Mouse (Mus musculus): Measurements from ENCODE around the gene Gm28042. TPM values are rescaled to one million over a fixed set of nuclear protein-coding genes. Genes with fewer than 3 reads are reported as not detected.

The Gm28042 gene
- polyA plus RNA-seq, 1 experiment from 2014 or later = 2.2 TPM

DNA sequence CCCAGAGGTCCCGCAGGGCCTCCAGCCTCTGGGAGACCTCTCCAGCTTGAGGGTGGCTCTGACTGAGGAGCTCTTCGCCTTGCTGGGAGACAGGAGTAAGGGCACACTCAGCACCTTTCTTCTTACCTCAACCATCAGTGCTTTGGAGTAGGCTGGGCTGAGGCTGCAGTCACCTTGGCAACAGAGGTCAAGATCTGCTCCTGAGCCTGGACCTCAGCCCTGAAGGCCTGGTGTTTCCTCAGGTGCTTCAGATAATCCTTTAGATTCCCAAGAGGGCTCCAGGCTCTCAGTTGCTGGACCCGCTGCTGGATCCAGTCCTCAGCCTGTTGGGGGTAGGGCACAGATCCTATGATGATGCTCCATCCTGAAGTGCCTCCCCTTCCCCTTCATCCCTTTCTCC lies 32.2 kb downstream of the Gm28042 start:
- Histone ChIP-seq H3K4me2 (ENCODE audit: low read length) (no peak overlapping the region), H3K4me1 (replicated peaks; ENCODE audit: control insufficient read depth, insufficient read depth, low read length) (no peaks in the 10 kb centered on the region), H3K9me3 (ENCODE audit: control insufficient read depth, low read length) (no peaks in the 10 kb centered on the region), H3K36me3 (ENCODE audit: control insufficient read depth, insufficient read depth, low read length) (no peaks in the 10 kb centered on the region), H3K27ac (ENCODE audit: low read depth) (no peak overlapping the region), H3K9ac (ENCODE audit: low read length) (no peak overlapping the region), H3K4me3 (ENCODE audit: low read depth, low read length) (no peak overlapping the region), H3K27me3 (replicated peaks; ENCODE audit: control insufficient read depth, insufficient read depth, low read length) (no peaks in the 10 kb centered on the region)
- WGBS = 85% methylated on average over 3 of the region's 3 CpGs
- no peak for DNase-seq (ENCODE audit: low spot score)
- no peak for ATAC-seq (replicated peaks; ENCODE audit: low FRiP score, low TSS enrichment, low read depth)

DNA sequence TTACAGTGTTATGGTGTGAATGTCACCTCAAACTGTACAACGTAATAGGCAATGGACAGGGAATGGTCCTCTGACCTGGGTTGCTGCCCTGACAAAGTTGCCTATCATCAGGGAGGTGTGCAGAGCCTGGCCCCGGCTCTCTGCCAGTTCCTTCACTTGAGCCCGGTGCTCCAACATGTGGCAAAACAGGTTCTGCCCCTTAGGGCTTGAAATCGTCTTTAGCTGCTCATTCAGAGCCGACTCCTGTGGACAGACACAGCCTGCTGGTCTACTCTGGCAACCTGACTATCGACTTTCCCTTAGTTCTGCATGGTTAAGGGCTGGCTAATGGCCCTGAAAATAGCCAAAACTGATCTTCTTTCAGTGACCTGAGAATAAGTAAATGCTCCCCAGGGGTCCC lies 32.9 kb downstream of the Gm28042 start:
- WGBS = 63% methylated on average over 6 of the region's 6 CpGs
- no peak for DNase-seq (ENCODE audit: low spot score)
- no peaks in the 10 kb centered on the region for H3K36me3 ChIP-seq (ENCODE audit: control insufficient read depth, insufficient read depth, low read length)
- no peak overlapping the region for H3K27ac ChIP-seq (ENCODE audit: low read depth)
- no peaks in the 10 kb centered on the region for H3K27me3 ChIP-seq (replicated peaks; ENCODE audit: control insufficient read depth, insufficient read depth, low read length)
- H3K4me2 ChIP-seq (ENCODE audit: low read length) = no peak overlapping the region
- ATAC-seq (replicated peaks; ENCODE audit: low FRiP score, low TSS enrichment, low read depth) = no peak
- no peak overlapping the region for H3K9ac ChIP-seq (ENCODE audit: low read length)
- H3K4me1 ChIP-seq (replicated peaks; ENCODE audit: control insufficient read depth, insufficient read depth, low read length) = no peaks in the 10 kb centered on the region
- no peak overlapping the region for H3K4me3 ChIP-seq (ENCODE audit: low read depth, low read length)
- no peaks in the 10 kb centered on the region for H3K9me3 ChIP-seq (ENCODE audit: control insufficient read depth, low read length)

DNA sequence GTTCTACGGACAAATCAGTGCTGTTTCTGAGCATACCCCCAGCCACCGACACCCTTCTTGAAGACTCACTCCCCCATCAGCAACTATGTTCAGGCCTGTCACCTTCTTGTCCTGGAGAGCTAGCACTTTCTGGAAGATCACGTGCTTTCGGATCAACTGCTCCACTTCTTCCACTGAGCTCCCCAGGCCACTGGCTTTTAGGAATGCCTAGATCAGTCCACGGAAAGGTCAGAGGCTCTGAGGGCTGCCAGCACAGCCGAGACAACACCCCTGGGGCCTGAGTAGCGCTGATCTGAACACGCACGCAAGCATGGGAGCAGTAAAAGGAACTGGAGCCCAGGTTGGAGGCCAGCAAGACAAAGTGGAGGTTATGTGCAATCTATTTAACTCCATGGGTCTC lies 33.4 kb downstream of the Gm28042 start:
- Histone ChIP-seq H3K36me3 (ENCODE audit: control insufficient read depth, insufficient read depth, low read length) (no peaks in the 10 kb centered on the region), H3K9ac (ENCODE audit: low read length) (no peak overlapping the region), H3K27ac (ENCODE audit: low read depth) (no peak overlapping the region), H3K4me3 (ENCODE audit: low read depth, low read length) (no peak overlapping the region), H3K9me3 (ENCODE audit: control insufficient read depth, low read length) (no peaks in the 10 kb centered on the region), H3K27me3 (replicated peaks; ENCODE audit: control insufficient read depth, insufficient read depth, low read length) (no peaks in the 10 kb centered on the region), H3K4me1 (replicated peaks; ENCODE audit: control insufficient read depth, insufficient read depth, low read length) (no peaks in the 10 kb centered on the region), H3K4me2 (ENCODE audit: low read length) (no peak overlapping the region)
- DNase-seq (ENCODE audit: low spot score) (no peak), ATAC-seq (replicated peaks; ENCODE audit: low FRiP score, low TSS enrichment, low read depth) (no peak)
- 78% methylated on average over 9 of the region's 9 CpGs for WGBS

DNA sequence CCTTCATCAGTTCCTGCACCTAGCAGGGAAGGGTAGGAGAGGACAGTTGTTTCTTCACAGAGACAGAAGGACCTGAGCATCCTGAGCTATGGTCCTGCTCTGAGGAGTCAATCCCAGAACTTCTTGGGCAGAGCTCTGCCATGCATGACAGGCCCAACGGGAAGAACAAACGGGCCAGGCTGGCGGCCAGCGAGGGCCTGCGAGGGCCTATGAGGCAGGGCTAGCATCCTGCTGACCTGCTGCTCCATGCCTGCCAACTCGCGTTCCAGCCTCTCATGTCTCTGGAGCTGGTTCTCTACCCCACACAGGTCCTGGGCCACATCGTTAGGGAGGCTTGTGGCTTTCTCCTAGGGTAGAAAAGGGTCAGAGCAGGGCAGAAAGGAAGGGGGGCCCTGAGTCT lies 35.0 kb downstream of the Gm28042 start:
- Histone ChIP-seq H3K27me3 (replicated peaks; ENCODE audit: control insufficient read depth, insufficient read depth, low read length) (no peaks in the 10 kb centered on the region), H3K36me3 (ENCODE audit: control insufficient read depth, insufficient read depth, low read length) (no peaks in the 10 kb centered on the region), H3K4me1 (replicated peaks; ENCODE audit: control insufficient read depth, insufficient read depth, low read length) (no peaks in the 10 kb centered on the region), H3K4me3 (ENCODE audit: low read depth, low read length) (no peak overlapping the region), H3K9ac (ENCODE audit: low read length) (no peak overlapping the region), H3K4me2 (ENCODE audit: low read length) (no peak overlapping the region), H3K9me3 (ENCODE audit: control insufficient read depth, low read length) (no peaks in the 10 kb centered on the region), H3K27ac (ENCODE audit: low read depth) (no peak overlapping the region)
- ATAC-seq (replicated peaks; ENCODE audit: low FRiP score, low TSS enrichment, low read depth) = no peak
- 85% methylated on average over 8 of the region's 8 CpGs for WGBS
- no peak for DNase-seq (ENCODE audit: low spot score)

DNA sequence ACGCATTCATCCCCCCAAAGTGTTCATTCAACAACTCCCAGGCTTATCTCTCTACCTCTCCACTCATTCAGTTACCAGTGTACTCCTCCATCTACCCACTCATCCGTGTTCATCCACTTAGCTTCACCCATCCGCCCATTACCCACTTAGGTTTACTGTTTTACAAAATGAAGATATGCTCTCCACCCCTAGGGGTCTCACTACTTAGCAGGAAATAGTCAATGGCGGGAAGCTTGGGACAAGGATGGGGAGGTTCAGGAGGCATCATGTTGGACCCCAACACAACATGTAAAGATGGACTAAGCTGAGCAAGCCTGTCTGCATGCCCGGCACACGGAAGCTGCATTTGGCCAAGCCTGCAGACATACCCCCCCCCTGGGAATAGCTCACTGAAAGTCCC lies 37.3 kb downstream of the Gm28042 start:
- ATAC-seq (replicated peaks; ENCODE audit: low FRiP score, low TSS enrichment, low read depth) = no peak
- Histone ChIP-seq H3K27ac (ENCODE audit: low read depth) (no peak overlapping the region), H3K9ac (ENCODE audit: low read length) (no peak overlapping the region), H3K4me3 (ENCODE audit: low read depth, low read length) (no peak overlapping the region), H3K4me1 (replicated peaks; ENCODE audit: control insufficient read depth, insufficient read depth, low read length) (no peaks in the 10 kb centered on the region), H3K4me2 (ENCODE audit: low read length) (no peak overlapping the region), H3K27me3 (replicated peaks; ENCODE audit: control insufficient read depth, insufficient read depth, low read length) (no peaks in the 10 kb centered on the region), H3K9me3 (ENCODE audit: control insufficient read depth, low read length) (no peaks in the 10 kb centered on the region), H3K36me3 (ENCODE audit: control insufficient read depth, insufficient read depth, low read length) (no peaks in the 10 kb centered on the region)
- DNase-seq (ENCODE audit: low spot score) = no peak
- WGBS = 79% methylated on average over 6 of the region's 6 CpGs

DNA sequence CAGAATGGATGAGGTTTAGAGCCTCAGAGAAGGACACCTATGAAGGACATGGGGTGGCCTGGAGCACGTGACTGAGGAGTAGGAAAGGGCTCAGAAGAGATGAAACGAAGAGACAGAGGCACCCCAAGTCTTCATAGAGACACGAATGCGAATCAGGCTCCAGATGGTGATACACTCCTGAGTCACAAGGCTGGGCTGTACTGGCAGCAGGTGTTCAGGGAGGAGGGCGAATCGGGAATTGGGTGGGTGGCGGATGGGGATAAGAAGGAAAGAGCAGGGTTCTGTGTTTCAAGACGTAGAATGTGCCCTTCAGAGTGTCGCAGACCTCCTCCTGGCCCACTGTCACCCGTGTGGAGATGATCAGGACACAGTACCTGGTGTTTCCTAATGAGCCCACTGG lies 38.0 kb downstream of the Gm28042 start:
- DNase-seq (ENCODE audit: low spot score) (no peak), ATAC-seq (replicated peaks; ENCODE audit: low FRiP score, low TSS enrichment, low read depth) (no peak)
- no peak overlapping the region for H3K4me2 ChIP-seq (ENCODE audit: low read length)
- WGBS = 88% methylated on average over 10 of the region's 10 CpGs
- H3K36me3 ChIP-seq (ENCODE audit: control insufficient read depth, insufficient read depth, low read length) = no peaks in the 10 kb centered on the region
- H3K9me3 ChIP-seq (ENCODE audit: control insufficient read depth, low read length) = no peaks in the 10 kb centered on the region
- no peaks in the 10 kb centered on the region for H3K27me3 ChIP-seq (replicated peaks; ENCODE audit: control insufficient read depth, insufficient read depth, low read length)
- H3K27ac ChIP-seq (ENCODE audit: low read depth) = no peak overlapping the region
- no peaks in the 10 kb centered on the region for H3K4me1 ChIP-seq (replicated peaks; ENCODE audit: control insufficient read depth, insufficient read depth, low read length)
- no peak overlapping the region for H3K4me3 ChIP-seq (ENCODE audit: low read depth, low read length)
- H3K9ac ChIP-seq (ENCODE audit: low read length) = no peak overlapping the region

DNA sequence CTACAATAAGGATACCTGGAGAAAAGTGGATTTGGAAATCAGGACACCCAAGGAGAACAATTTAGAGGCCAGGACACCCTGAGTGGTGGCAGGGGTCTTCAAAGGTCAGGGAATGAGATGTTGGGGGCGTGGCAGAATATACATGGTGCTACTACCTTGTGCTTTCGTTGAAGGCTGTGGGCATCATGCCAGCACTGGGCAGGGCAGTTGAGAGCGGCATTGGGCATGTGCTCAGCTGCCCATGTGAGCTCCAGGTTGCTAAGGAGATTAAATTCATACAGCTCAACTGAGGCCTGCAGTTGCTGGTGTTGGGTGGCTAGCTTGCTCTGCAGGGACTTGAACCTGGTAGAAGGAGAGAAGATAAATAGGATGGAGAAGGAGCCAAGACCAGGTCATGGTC lies 38.9 kb downstream of the Gm28042 start:
- H3K4me3 ChIP-seq (ENCODE audit: low read depth, low read length) = no peak overlapping the region
- no peaks in the 10 kb centered on the region for H3K9me3 ChIP-seq (ENCODE audit: control insufficient read depth, low read length)
- no peak overlapping the region for H3K4me2 ChIP-seq (ENCODE audit: low read length)
- H3K4me1 ChIP-seq (replicated peaks; ENCODE audit: control insufficient read depth, insufficient read depth, low read length) = no peaks in the 10 kb centered on the region
- 81% methylated on average over 3 of the region's 3 CpGs for WGBS
- H3K27me3 ChIP-seq (replicated peaks; ENCODE audit: control insufficient read depth, insufficient read depth, low read length) = no peaks in the 10 kb centered on the region
- ATAC-seq (replicated peaks; ENCODE audit: low FRiP score, low TSS enrichment, low read depth) (no peak), DNase-seq (ENCODE audit: low spot score) (no peak)
- no peaks in the 10 kb centered on the region for H3K36me3 ChIP-seq (ENCODE audit: control insufficient read depth, insufficient read depth, low read length)
- H3K27ac ChIP-seq (ENCODE audit: low read depth) = no peak overlapping the region
- H3K9ac ChIP-seq (ENCODE audit: low read length) = no peak overlapping the region

DNA sequence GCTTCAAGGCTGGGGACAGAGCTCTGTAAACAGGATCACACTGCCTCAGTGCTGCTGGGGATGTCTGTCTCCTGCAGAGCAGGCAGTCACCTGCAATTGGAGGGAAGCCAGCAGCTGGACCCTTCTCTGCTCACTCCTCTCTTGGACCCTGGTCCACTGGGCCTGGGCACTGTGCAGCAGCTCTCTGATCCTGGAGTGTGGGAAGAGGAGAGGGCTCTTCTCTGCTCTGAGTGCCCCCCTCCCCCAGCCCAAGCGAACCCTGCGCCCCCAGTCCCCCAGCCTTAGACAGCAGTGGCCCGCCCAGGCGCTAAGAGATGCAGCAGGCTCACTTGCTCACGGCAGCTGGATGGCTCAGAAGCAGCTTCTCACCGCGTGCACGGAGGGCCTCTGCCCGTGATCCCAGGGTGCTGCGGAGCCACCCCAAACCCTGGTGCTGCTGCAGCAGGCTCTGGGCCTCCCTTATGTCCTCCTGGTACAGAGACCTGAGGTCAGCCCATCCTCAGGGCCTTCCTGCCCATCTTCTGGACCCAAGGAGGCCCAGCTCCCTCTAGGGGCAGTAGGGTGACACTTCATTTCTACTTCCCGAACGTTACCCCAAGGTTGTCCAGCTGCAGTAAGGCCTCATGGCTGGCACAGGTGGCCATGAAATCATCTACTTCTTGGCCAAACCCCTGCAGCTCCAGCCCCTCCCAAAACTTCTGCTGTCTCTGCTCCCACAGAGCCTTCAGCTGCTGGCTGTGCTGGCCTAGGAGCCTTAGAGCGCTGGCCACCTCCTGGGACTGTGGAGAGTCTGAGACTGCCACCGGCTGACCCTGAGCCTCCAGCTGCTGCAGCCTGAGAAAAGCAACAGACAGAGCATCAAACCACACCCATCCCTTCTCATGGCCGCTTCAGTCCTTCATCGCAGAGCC lies 41.5 kb downstream of the Gm28042 start:
- Histone ChIP-seq H3K27me3 (replicated peaks; ENCODE audit: control insufficient read depth, insufficient read depth, low read length) (no peaks in the 10 kb centered on the region), H3K9ac (ENCODE audit: low read length) (no peak overlapping the region), H3K9me3 (ENCODE audit: control insufficient read depth, low read length) (no peaks in the 10 kb centered on the region), H3K4me3 (ENCODE audit: low read depth, low read length) (no peak overlapping the region), H3K4me1 (replicated peaks; ENCODE audit: control insufficient read depth, insufficient read depth, low read length) (no peaks in the 10 kb centered on the region), H3K27ac (ENCODE audit: low read depth) (no peak overlapping the region), H3K36me3 (ENCODE audit: control insufficient read depth, insufficient read depth, low read length) (no peaks in the 10 kb centered on the region), H3K4me2 (ENCODE audit: low read length) (no peak overlapping the region)
- 40% methylated on average over 16 of the region's 16 CpGs for WGBS
- DNase-seq (ENCODE audit: low spot score) (no peak), ATAC-seq (replicated peaks; ENCODE audit: low FRiP score, low TSS enrichment, low read depth) (peak; percentile 59)

DNA sequence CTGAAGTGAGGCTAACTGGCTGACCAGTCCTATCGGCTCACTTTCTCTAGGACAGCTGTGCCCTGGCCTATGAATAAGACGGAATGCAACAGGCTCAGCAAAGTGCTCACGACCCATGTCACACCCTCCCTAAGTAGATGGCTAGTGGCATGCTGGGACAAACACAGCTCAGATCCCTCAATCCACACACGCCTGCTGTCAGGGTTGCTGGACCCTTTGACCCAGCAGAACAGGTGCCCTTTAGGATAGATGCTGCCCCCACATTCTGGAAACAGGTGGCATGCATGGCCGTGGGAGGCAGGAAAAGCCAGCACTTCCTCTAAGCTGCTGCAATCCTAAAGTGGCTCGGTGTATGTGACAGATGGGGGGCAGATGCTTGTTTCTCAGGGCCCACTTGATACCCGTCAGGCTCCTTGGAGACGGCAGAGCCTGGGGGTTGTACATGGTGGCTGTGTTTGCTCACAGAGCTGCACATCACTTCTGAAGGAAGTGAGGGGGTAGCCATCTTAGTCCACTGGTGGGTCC lies 42.2 kb downstream of the Gm28042 start:
- ATAC-seq (replicated peaks; ENCODE audit: low FRiP score, low TSS enrichment, low read depth) (no peak), DNase-seq (ENCODE audit: low spot score) (no peak)
- WGBS = 71% methylated on average over 8 of the region's 8 CpGs
- Histone ChIP-seq H3K4me2 (ENCODE audit: low read length) (no peak overlapping the region), H3K27ac (ENCODE audit: low read depth) (no peak overlapping the region), H3K4me3 (ENCODE audit: low read depth, low read length) (no peak overlapping the region), H3K4me1 (replicated peaks; ENCODE audit: control insufficient read depth, insufficient read depth, low read length) (no peaks in the 10 kb centered on the region), H3K36me3 (ENCODE audit: control insufficient read depth, insufficient read depth, low read length) (no peaks in the 10 kb centered on the region), H3K27me3 (replicated peaks; ENCODE audit: control insufficient read depth, insufficient read depth, low read length) (no peaks in the 10 kb centered on the region), H3K9ac (ENCODE audit: low read length) (no peak overlapping the region), H3K9me3 (ENCODE audit: control insufficient read depth, low read length) (no peaks in the 10 kb centered on the region)
